ENCODE assay signal across 9 mouse cellular contexts in genomic region chr3:97363418-97364098, GRCm38 (mm10). TPM values are rescaled to one million over a fixed set of nuclear protein-coding genes. Genes with fewer than 3 reads are reported as not detected.
A peak's percentile ranks its signal among the peaks of the same experiment; 100 is the strongest.
DNase-seq lines count a peak whose midpoint lies in the region; ATAC-seq and TF ChIP-seq lines count a peak whose summit lies in the region.
"Had no signal": no experiment of that assay in that cellular context is flagged by ENCODE, and none has a peak within 500 bp of the region (broad histone marks: within the 10 kb centered on the region; RNA-seq: fewer than 3 reads in every experiment).

No protein-coding gene starts in this region.

- no peak overlapping the region for H3K4me2 ChIP-seq in stomach, embryonic 14.5 days (replicated peaks; ENCODE audit: low read depth, low read length)
- H3K4me2 ChIP-seq in stomach, postnatal 0 days (replicated peaks; ENCODE audit: low read depth) = no peak overlapping the region
- peak overlapping the region; percentile 32 for H3K4me2 ChIP-seq in heart, embryonic 15.5 days
- no peak overlapping the region for H3K4me2 ChIP-seq in stomach, embryonic 16.5 days (ENCODE audit: low read depth, low read length)
- H3K4me2 ChIP-seq: midbrain, embryonic 13.5 days had no signal

- no peak overlapping the region for H3K9ac ChIP-seq in stomach, embryonic 14.5 days (replicated peaks; ENCODE audit: low read depth, low read length)
- no peak overlapping the region for H3K9ac ChIP-seq in stomach, postnatal 0 days (ENCODE audit: low read length)
- H3K9ac ChIP-seq in heart, embryonic 15.5 days = no peak overlapping the region
- no peak overlapping the region for H3K9ac ChIP-seq in stomach, embryonic 16.5 days (ENCODE audit: low read length)
- H3K9ac ChIP-seq: midbrain, embryonic 13.5 days had no signal

- ATAC-seq in stomach, embryonic 14.5 days (ENCODE audit: insufficient number of reproducible peaks, insufficient read depth, low FRiP score, low read depth) = peak; percentile 74; the same call in 1 of the 2 replicates
- no peak; the same call in 1 of the 2 replicates for ATAC-seq in stomach, postnatal 0 days (ENCODE audit: low FRiP score, low TSS enrichment)
- ATAC-seq in heart, embryonic 15.5 days (replicated peaks; ENCODE audit: insufficient number of reproducible peaks, insufficient read depth, low FRiP score, low read depth) = peak; percentile 58; the same call in 1 of the 2 replicates
- ATAC-seq in stomach, embryonic 16.5 days (ENCODE audit: insufficient read depth, low FRiP score) = peak; percentile 81
- ATAC-seq: midbrain, embryonic 13.5 days had no signal

- H3K36me3 ChIP-seq in stomach, embryonic 14.5 days (ENCODE audit: control insufficient read depth, insufficient read depth, low read length) = no peaks in the 10 kb centered on the region
- H3K36me3 ChIP-seq in stomach, postnatal 0 days (ENCODE audit: control insufficient read depth, insufficient read depth, low read length) = no peaks in the 10 kb centered on the region
- H3K36me3 ChIP-seq in heart, embryonic 15.5 days = no peaks in the 10 kb centered on the region
- no peaks in the 10 kb centered on the region for H3K36me3 ChIP-seq in stomach, embryonic 16.5 days (ENCODE audit: control insufficient read depth, insufficient read depth, low read length)
- H3K36me3 ChIP-seq: midbrain, embryonic 13.5 days had no signal

- DNase-seq in stomach, postnatal 0 days (ENCODE audit: low spot score) = no peak
- peak; percentile 87 for DNase-seq in kidney, postnatal 10 days
- no peak for DNase-seq in MN1 (ENCODE audit: low spot score)
- no peak for DNase-seq in urinary bladder, postnatal 25 days (ENCODE audit: low spot score)
- DNase-seq: thymus, adult 2 months had no signal

- no peak overlapping the region for H3K27ac ChIP-seq in stomach, embryonic 14.5 days (ENCODE audit: low read length)
- no peak overlapping the region for H3K27ac ChIP-seq in stomach, postnatal 0 days (replicated peaks)
- H3K27ac ChIP-seq in heart, embryonic 15.5 days = peak overlapping the region; percentile 42
- no peak overlapping the region for H3K27ac ChIP-seq in stomach, embryonic 16.5 days (ENCODE audit: low read length)
- H3K27ac ChIP-seq: midbrain, embryonic 13.5 days had no signal

- H3K4me3 ChIP-seq in stomach, embryonic 14.5 days (ENCODE audit: low read depth, low read length) = no peak overlapping the region
- H3K4me3 ChIP-seq in stomach, postnatal 0 days (ENCODE audit: low read depth, low read length) = no peak overlapping the region
- no peak overlapping the region for H3K4me3 ChIP-seq in heart, embryonic 15.5 days
- H3K4me3 ChIP-seq in stomach, embryonic 16.5 days (replicated peaks; ENCODE audit: low read length) = no peak overlapping the region
- H3K4me3 ChIP-seq: midbrain, embryonic 13.5 days had no signal

- 0 out of 2 replicates have a peak, but pooled peaks cover 3% of the 10 kb centered on the region for H3K4me1 ChIP-seq in stomach, embryonic 14.5 days (ENCODE audit: control insufficient read depth, insufficient read depth, low read length)
- H3K4me1 ChIP-seq in stomach, postnatal 0 days (replicated peaks; ENCODE audit: control insufficient read depth, insufficient read depth) = no peaks in the 10 kb centered on the region
- H3K4me1 ChIP-seq in heart, embryonic 15.5 days (replicated peaks) = peaks cover 16% of the 10 kb centered on the region
- H3K4me1 ChIP-seq in stomach, embryonic 16.5 days (ENCODE audit: control insufficient read depth, insufficient read depth, low read length) = peaks cover 9% of the 10 kb centered on the region

- H3K9me3 ChIP-seq in stomach, embryonic 14.5 days (ENCODE audit: control insufficient read depth, low read depth, low read length) = no peaks in the 10 kb centered on the region
- no peaks in the 10 kb centered on the region for H3K9me3 ChIP-seq in stomach, postnatal 0 days (ENCODE audit: control insufficient read depth, low read length)
- no peaks in the 10 kb centered on the region for H3K9me3 ChIP-seq in heart, embryonic 15.5 days (replicated peaks)
- no peaks in the 10 kb centered on the region for H3K9me3 ChIP-seq in stomach, embryonic 16.5 days (replicated peaks; ENCODE audit: control insufficient read depth, low read length)
- H3K9me3 ChIP-seq: midbrain, embryonic 13.5 days had no signal

- H3K27me3 ChIP-seq in stomach, embryonic 14.5 days (ENCODE audit: control insufficient read depth, insufficient read depth, low read length) = no peaks in the 10 kb centered on the region
- no peaks in the 10 kb centered on the region for H3K27me3 ChIP-seq in stomach, postnatal 0 days (ENCODE audit: control insufficient read depth, insufficient read depth, low read length)
- H3K27me3 ChIP-seq in heart, embryonic 15.5 days = no peaks in the 10 kb centered on the region
- H3K27me3 ChIP-seq in stomach, embryonic 16.5 days (ENCODE audit: control insufficient read depth, insufficient read depth, low read length) = no peaks in the 10 kb centered on the region
- H3K27me3 ChIP-seq: midbrain, embryonic 13.5 days had no signal

- TF ChIP-seq CTCF in stomach, postnatal 0 days (IDR thresholded peaks at IDR 0.05; ENCODE audit: low read depth) = no peak

- 30% methylated on average over 3 of the region's 3 CpGs for WGBS in stomach, embryonic 14.5 days
- 23% methylated on average over 3 of the region's 3 CpGs for WGBS in stomach, postnatal 0 days
- 15% methylated on average over 3 of the region's 3 CpGs for WGBS in heart, embryonic 15.5 days
- 44% methylated on average over 3 of the region's 3 CpGs for WGBS in stomach, embryonic 16.5 days

- no peak for TF ChIP-seq EP300 in stomach, postnatal 0 days (optimal IDR thresholded peaks at IDR 0.05)

RNA-seq across cellular contexts. Expression of gene Olfr1402, which starts 58.3 kb away (rescaled TPM):
- polyA plus RNA-seq in stomach, embryonic 14.5 days (2014; fragmentation: Nextera tagmentation; extraction: Ambion mirVana) = not detected in 2 replicates
- 0.04 TPM in 1 of 2 replicates, not detected in the other for polyA plus RNA-seq in stomach, postnatal 0 days (2015; fragmentation: Nextera tagmentation; extraction: Ambion mirVana)
- not detected in 2 replicates for polyA plus RNA-seq in heart, embryonic 15.5 days (2015; fragmentation: Nextera tagmentation; extraction: Ambion mirVana)
- not detected in 2 replicates for polyA plus RNA-seq in stomach, embryonic 16.5 days (2015; fragmentation: Nextera tagmentation; extraction: Ambion mirVana)
- polyA plus RNA-seq: midbrain, embryonic 13.5 days; thymus, adult 2 months had no signal
